Mouse (Mus musculus) myocyte (in vitro differentiated cells): ENCODE results near the gene Fam107b. TPM values are rescaled to one million over a fixed set of nuclear protein-coding genes. Genes with fewer than 3 reads are reported as not detected.

Experiments used
- H3K27me3 ChIP-seq: one replicate; pipeline ENCODE4 v1.6.1; 2011; ENCODE audit not compliant: control insufficient read depth, insufficient read depth, insufficient read length
- H3K36me3 ChIP-seq: one replicate; pipeline ENCODE4 v1.6.1; 2011; ENCODE audit not compliant: control insufficient read depth, insufficient read depth
- H3K4me2 ChIP-seq: one replicate; pipeline ENCODE4 v1.6.1; 2011; ENCODE audit warnings: low read depth, control low read depth
- H3K4me3 ChIP-seq: one replicate; pipeline ENCODE4 v1.5.1; 2011; ENCODE audit warnings: mild to moderate bottlenecking, control low read depth, moderate library complexity
- H3K79me2 ChIP-seq: one replicate; pipeline ENCODE4 v1.6.1; 2011; ENCODE audit not compliant: control insufficient read depth, insufficient read depth
- H3ac ChIP-seq: one replicate; pipeline ENCODE4 v1.6.1; 2011; ENCODE audit not compliant: control insufficient read depth, insufficient read length
- CEBPB ChIP-seq: IDR thresholded peaks from 2 replicates; pipeline ENCODE4 v1.6.1; 2011; ENCODE audit warnings: mild to moderate bottlenecking, moderate library complexity; ENCODE audit not compliant: poor library complexity, insufficient read depth, severe bottlenecking
- E2F4 ChIP-seq: IDR thresholded peaks from one replicate; pipeline ENCODE4 v1.6.1; 2011; ENCODE audit warnings: mild to moderate bottlenecking, control low read depth, moderate library complexity; ENCODE audit not compliant: insufficient read depth
- MAX ChIP-seq: IDR thresholded peaks from one replicate; pipeline ENCODE4 v1.6.1; 2011; ENCODE audit warnings: low read depth, mild to moderate bottlenecking, control low read depth
- MYOD1 ChIP-seq, 3 experiments: IDR thresholded peaks; one replicate each; pipeline ENCODE4 v1.6.1; 2011; ENCODE audit warnings: control low read depth in 2 of 3, low read depth in 2 of 3, mild to moderate bottlenecking in 2 of 3, moderate library complexity in 1 of 3; ENCODE audit not compliant: insufficient read length in 2 of 3, control insufficient read depth in 1 of 3
- MYOG ChIP-seq, 3 experiments: IDR thresholded peaks; one replicate each; pipeline ENCODE4 v1.6.1; 2011; ENCODE audit warnings: control low read depth in 2 of 3, low read depth in 2 of 3, mild to moderate bottlenecking in 2 of 3; ENCODE audit not compliant: insufficient read length in 2 of 3, control insufficient read depth in 1 of 3, insufficient read depth in 1 of 3
- POLR2A ChIP-seq: IDR thresholded peaks from one replicate; pipeline ENCODE4 v1.6.1; 2011; ENCODE audit warnings: low read depth, mild to moderate bottlenecking, control low read depth, moderate library complexity; ENCODE audit not compliant: insufficient read length
- POLR2AphosphoS2 ChIP-seq: IDR thresholded peaks from one replicate; pipeline ENCODE4 v1.6.1; 2011; ENCODE audit warnings: low read depth, control low read depth; ENCODE audit not compliant: insufficient read length
- REST ChIP-seq: IDR thresholded peaks from one replicate; pipeline ENCODE4 v1.6.1; 2011; ENCODE audit warnings: mild to moderate bottlenecking, control low read depth, moderate library complexity; ENCODE audit not compliant: insufficient read depth, insufficient read length
- SRF ChIP-seq: IDR thresholded peaks from one replicate; pipeline ENCODE4 v1.6.1; 2011; ENCODE audit warnings: low read depth; ENCODE audit not compliant: control insufficient read depth, insufficient read length
- TCF12 ChIP-seq: IDR thresholded peaks from one replicate; pipeline ENCODE4 v1.6.1; 2011; ENCODE audit warnings: mild to moderate bottlenecking, control low read depth; ENCODE audit not compliant: poor library complexity, insufficient read depth, severe bottlenecking
- TCF3 ChIP-seq: IDR thresholded peaks from one replicate; pipeline ENCODE4 v1.6.1; 2011; ENCODE audit warnings: low read depth, control low read depth; ENCODE audit not compliant: insufficient read length
- USF1 ChIP-seq: IDR thresholded peaks from one replicate; pipeline ENCODE4 v1.6.1; 2011; ENCODE audit warnings: low read depth, mild to moderate bottlenecking, control low read depth, moderate library complexity
- polyA plus RNA-seq: library from polyadenylated mRNA; unstranded; fragments of >200 nt; fragmentation: generic; extraction: Trizol; gene quantifications from one replicate; pipeline ENCODE4 v1.2.1, GENCODE M21; 2012; ENCODE audit warnings: missing spikeins

Fam107b gene
- polyA plus RNA-seq, 1 experiment = 10.0 TPM

- Histone ChIP-seq H3K36me3 (no peaks in the 10 kb centered on the region), H3K79me2 (peaks cover 15% of the 10 kb centered on the region), H3ac (no peak overlapping the region), H3K4me3 (no peak overlapping the region), H3K27me3 (no peaks in the 10 kb centered on the region), H3K4me2 (no peak overlapping the region)
- no peak for TF ChIP-seq MYOG (IDR thresholded peaks at IDR 0.05; ENCODE audit: control insufficient read depth in 1 of 3, insufficient read depth in 1 of 3, insufficient read length in 2 of 3, low read depth in 2 of 3)
- TF ChIP-seq E2F4 = no peak
- no peak for TF ChIP-seq TCF12
- no peak for TF ChIP-seq SRF
- no peak for TF ChIP-seq CEBPB
- TF ChIP-seq REST = no peak
- no peak for TF ChIP-seq MYOD1 (IDR thresholded peaks at IDR 0.05; ENCODE audit: control insufficient read depth in 1 of 3, insufficient read length in 2 of 3, low read depth in 2 of 3)
- no peak for TF ChIP-seq TCF3
- no peak for TF ChIP-seq POLR2A
- no peak for TF ChIP-seq MAX
- no peak for TF ChIP-seq POLR2AphosphoS2
- TF ChIP-seq USF1 = no peak
These were observed 179.8 kb downstream of the Fam107b start for GRCm38 (mm10) chr2:3750126-3750525.

- TF ChIP-seq REST (no peak), E2F4 (no peak), CEBPB (no peak), TCF12 (no peak), USF1 (no peak), SRF (no peak), TCF3 (no peak), MYOD1 (IDR thresholded peaks at IDR 0.05; ENCODE audit: control insufficient read depth in 1 of 3, insufficient read length in 2 of 3, low read depth in 2 of 3) (no peak), POLR2AphosphoS2 (no peak), MYOG (IDR thresholded peaks at IDR 0.05; ENCODE audit: control insufficient read depth in 1 of 3, insufficient read depth in 1 of 3, insufficient read length in 2 of 3, low read depth in 2 of 3) (no peak), POLR2A (no peak), MAX (no peak)
- H3ac ChIP-seq = no peak overlapping the region
- no peak overlapping the region for H3K4me2 ChIP-seq
- H3K4me3 ChIP-seq = no peak overlapping the region
- no peaks in the 10 kb centered on the region for H3K27me3 ChIP-seq
- no peaks in the 10 kb centered on the region for H3K36me3 ChIP-seq
- peaks cover 15% of the 10 kb centered on the region for H3K79me2 ChIP-seq
These were observed 182.1 kb downstream of the Fam107b start for GRCm38 (mm10) chr2:3752365-3752764.

- no peak overlapping the region for H3K4me2 ChIP-seq
- no peaks in the 10 kb centered on the region for H3K27me3 ChIP-seq
- no peak overlapping the region for H3ac ChIP-seq
- H3K79me2 ChIP-seq = peaks cover 15% of the 10 kb centered on the region
- H3K36me3 ChIP-seq = no peaks in the 10 kb centered on the region
- H3K4me3 ChIP-seq = no peak overlapping the region
- TF ChIP-seq POLR2A (no peak), TCF12 (no peak), MYOD1 (IDR thresholded peaks at IDR 0.05; ENCODE audit: control insufficient read depth in 1 of 3, insufficient read length in 2 of 3, low read depth in 2 of 3) (no peak), SRF (no peak), MAX (no peak), TCF3 (no peak), CEBPB (no peak)
These were observed 182.6 kb downstream of the Fam107b start for GRCm38 (mm10) chr2:3752893-3753292.

GRCm38 (mm10) chr2:3753749-3754148 lies 183.5 kb downstream of the Fam107b start:
- H3ac ChIP-seq = no peak overlapping the region
- no peaks in the 10 kb centered on the region for H3K27me3 ChIP-seq
- TF ChIP-seq SRF = no peak
- TF ChIP-seq CEBPB = no peak
- no peak for TF ChIP-seq POLR2A
- TF ChIP-seq MYOD1 (IDR thresholded peaks at IDR 0.05; ENCODE audit: control insufficient read depth in 1 of 3, insufficient read length in 2 of 3, low read depth in 2 of 3) = no peak
- TF ChIP-seq POLR2AphosphoS2 = no peak
- no peak for TF ChIP-seq USF1
- TF ChIP-seq MYOG (IDR thresholded peaks at IDR 0.05; ENCODE audit: control insufficient read depth in 1 of 3, insufficient read depth in 1 of 3, insufficient read length in 2 of 3, low read depth in 2 of 3) = no peak
- TF ChIP-seq TCF3 = no peak
- no peak for TF ChIP-seq MAX
- no peak for TF ChIP-seq E2F4
- TF ChIP-seq REST = no peak
- TF ChIP-seq TCF12 = no peak
- peaks cover 21% of the 10 kb centered on the region for H3K79me2 ChIP-seq
- no peaks in the 10 kb centered on the region for H3K36me3 ChIP-seq
- no peak overlapping the region for H3K4me3 ChIP-seq
- no peak overlapping the region for H3K4me2 ChIP-seq

GRCm38 (mm10) chr2:3755936-3756335 lies 185.6 kb downstream of the Fam107b start:
- Histone ChIP-seq H3K36me3 (no peaks in the 10 kb centered on the region), H3ac (no peak overlapping the region), H3K4me3 (no peak overlapping the region), H3K79me2 (peaks cover 22% of the 10 kb centered on the region), H3K4me2 (no peak overlapping the region), H3K27me3 (no peaks in the 10 kb centered on the region)
- TF ChIP-seq USF1 (no peak), TCF3 (no peak), REST (no peak), MYOG (IDR thresholded peaks at IDR 0.05; ENCODE audit: control insufficient read depth in 1 of 3, insufficient read depth in 1 of 3, insufficient read length in 2 of 3, low read depth in 2 of 3) (no peak), SRF (no peak), POLR2AphosphoS2 (no peak), POLR2A (no peak), TCF12 (no peak), MYOD1 (IDR thresholded peaks at IDR 0.05; ENCODE audit: control insufficient read depth in 1 of 3, insufficient read length in 2 of 3, low read depth in 2 of 3) (no peak), MAX (no peak), E2F4 (no peak), CEBPB (no peak)
